Mouse (Mus musculus): ENCODE data around the gene Pik3c2g.

DNA sequence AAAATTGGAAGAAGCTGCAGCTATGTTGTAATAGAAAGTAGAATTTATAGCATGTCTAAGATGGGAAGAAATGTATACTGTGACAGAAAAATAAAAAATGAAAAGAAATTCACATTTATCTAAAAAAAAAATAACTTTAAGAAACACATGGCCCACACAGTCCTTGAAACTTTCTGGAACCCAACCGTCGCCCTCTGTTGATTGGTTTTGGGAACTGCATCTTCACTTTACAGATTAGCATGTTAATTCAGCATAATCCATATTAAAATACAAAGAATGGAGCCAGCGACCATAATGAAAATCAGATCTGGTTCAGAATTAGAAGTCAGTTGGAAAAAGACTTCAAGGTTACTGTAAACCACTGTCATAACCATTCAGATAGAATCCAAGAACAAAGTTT, 183.5 kb downstream of the Pik3c2g start:
- no peak for TF ChIP-seq JUND (IDR thresholded peaks at IDR 0.05; ENCODE audit: low read depth, low read length)
- TF ChIP-seq BHLHE40 (IDR thresholded peaks at IDR 0.05; ENCODE audit: borderline replicate concordance, low read depth, low read length), result no peak
- TF ChIP-seq MAFK (IDR thresholded peaks at IDR 0.05; ENCODE audit: borderline replicate concordance, low read depth, low read length), result no peak
- no peak for TF ChIP-seq USF2 (IDR thresholded peaks at IDR 0.05; ENCODE audit: borderline replicate concordance in 1 of 2, insufficient read depth in 1 of 2, low read depth in 1 of 2, low read length in 2 of 2)
- no peak for TF ChIP-seq ZNF384 (IDR thresholded peaks at IDR 0.05; ENCODE audit: low read depth, low read length)
- no peak for TF ChIP-seq USF1 (IDR thresholded peaks at IDR 0.05; ENCODE audit: low read depth, low read length)
- TF ChIP-seq EP300 (IDR thresholded peaks at IDR 0.05; ENCODE audit: low read depth in 1 of 2, low read length in 2 of 2), result no peak
- no peak for TF ChIP-seq CHD1 (IDR thresholded peaks at IDR 0.05; ENCODE audit: low read depth, low read length)
- TF ChIP-seq TAL1 (IDR thresholded peaks at IDR 0.05; ENCODE audit: low read length), result no peak
- no peak for TF ChIP-seq CTCF (IDR thresholded peaks at IDR 0.05 in 2 of 3, conservative IDR thresholded peaks at IDR 0.05 in 1 of 3; ENCODE audit: control insufficient read depth in 1 of 3, insufficient read depth in 1 of 3, low read depth in 2 of 3, low read length in 3 of 3, poor library complexity in 1 of 3, severe bottlenecking in 1 of 3)
- no peak for TF ChIP-seq MEF2A (IDR thresholded peaks at IDR 0.05; ENCODE audit: extremely low read depth, insufficient replicate concordance, low read depth, low read length, poor library complexity, severe bottlenecking)
- no peak for TF ChIP-seq MYC (IDR thresholded peaks at IDR 0.05; ENCODE audit: low read depth, low read length)

Measured in MEL (cell line).